ENCODE assay signal across 8 mouse cellular contexts in the genomic region with DNA sequence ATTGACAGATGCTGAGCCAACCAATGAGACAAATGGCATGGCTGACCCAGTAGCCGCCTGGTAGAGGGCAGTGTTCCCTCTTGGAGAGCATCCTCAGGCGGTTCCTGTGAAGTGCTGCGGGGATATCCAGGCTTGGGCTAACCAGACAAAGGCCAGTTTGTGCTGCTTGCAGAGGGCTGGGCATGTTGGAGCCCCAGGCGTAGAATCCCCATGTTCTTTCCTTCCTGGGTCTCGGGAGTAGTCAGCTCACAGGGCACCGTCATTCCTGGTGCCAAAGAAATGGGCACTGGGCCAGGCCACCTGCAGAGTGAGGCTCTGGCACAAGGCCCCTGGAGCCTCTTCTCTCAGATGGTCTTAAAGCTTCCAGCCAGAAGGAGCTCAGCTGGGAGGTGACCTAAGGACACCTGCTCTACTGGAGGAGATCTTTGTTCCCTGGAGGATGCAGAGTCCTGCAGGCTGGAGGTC. TPM values are rescaled to one million over a fixed set of nuclear protein-coding genes. Genes with fewer than 3 reads are reported as not detected.
DNase-seq lines count a peak whose midpoint lies in the region; TF ChIP-seq lines count a peak whose summit lies in the region.

No protein-coding gene starts in this region.

- no peak overlapping the region for H3K4me3 ChIP-seq in layer of hippocampus, adult 2 months

- no peak overlapping the region for H3K27ac ChIP-seq in layer of hippocampus, adult 2 months

- no peak for DNase-seq in layer of hippocampus, adult 2 months (ENCODE audit: low spot score in 2 of 2)
- no peak for DNase-seq in layer of hippocampus, adult 9-10 months (ENCODE audit: low spot score)
- peak; percentile 86 for DNase-seq in brain, adult 2 months (ENCODE audit: low read depth, low spot score)
- peak; percentile 77 to 79 for DNase-seq in cerebellum, postnatal 36 days
- DNase-seq in kidney, postnatal 25 days = peak; percentile 83 to 87
- DNase-seq in testis, postnatal 14 days (ENCODE audit: low spot score) = no peak
- no peak for DNase-seq in spleen, postnatal 10 days (ENCODE audit: low spot score in 2 of 2)
- no peak for DNase-seq in B cell, adult 2 months

- peak; percentile 66 for TF ChIP-seq CTCF in layer of hippocampus, adult 2 months (conservative IDR thresholded peaks at IDR 0.05)

RNA-seq across cellular contexts. Expression of a gene that starts 8.5 kb away (rescaled TPM):
- total RNA-seq in layer of hippocampus, adult 2 months (2021) = 1 to 10 TPM; 3.0 to 3.9 TPM

RNA-seq across cellular contexts. Expression of a gene that starts 17.6 kb away (rescaled TPM):
- 10 to 100 TPM; 38.0 to 40.5 TPM for total RNA-seq in layer of hippocampus, adult 2 months (2021)

RNA-seq across cellular contexts. Expression of a gene that starts 34.6 kb away (rescaled TPM):
- 10 to 100 TPM; 17.8 to 18.3 TPM for total RNA-seq in layer of hippocampus, adult 2 months (2021)

RNA-seq across cellular contexts. Expression of a gene that starts 40.1 kb away (rescaled TPM):
- 10 to 100 TPM; 14.8 TPM for total RNA-seq in layer of hippocampus, adult 2 months (2021)

Comparison
In these comparisons a context has a peak if more than half of its experiments do, and no peak if none do; other contexts are left out.
1. DNase-seq: peak in brain, adult 2 months (single experiment), cerebellum, postnatal 36 days (2 of 2) and kidney, postnatal 25 days (2 of 2); none in layer of hippocampus, adult 2 months (0 of 2), layer of hippocampus, adult 9-10 months (single experiment), testis, postnatal 14 days (single experiment), spleen, postnatal 10 days (0 of 2) and B cell, adult 2 months (0 of 2).